Mouse (Mus musculus) liver, embryonic 14.5 days (tissue): ENCODE measurements at regions not wholly inside any gene's neighbourhood (a gene's known extent, or its start where the extent isn't known, plus 50 kb on each side); places are given as distances from the start of the nearest gene placed in this dataset.

Experiments
- ATAC-seq: fragments of 200-750 bp; cut with Nextera tagmentation; 2 replicates; pipeline ENCODE4 v1.8.0; 2017; ENCODE audit warnings: moderate number of reproducible peaks, mild to moderate bottlenecking, moderate library complexity; ENCODE audit not compliant: insufficient read depth
- DNase-seq, 3 experiments: peaks; one replicate each; pipeline ENCODE4 v3.0.0-alpha.2; 2012 to 2013; ENCODE audit warnings: low read depth in 3 of 3, low spot score in 3 of 3
- H3K27ac ChIP-seq: fragments of 300-500 bp; sonication (generic); 2 replicates; pipeline ENCODE4 v1.5.1; 2014; ENCODE audit warnings: moderate library complexity, mild to moderate bottlenecking, control low read depth, inconsistent platforms
- H3K27me3 ChIP-seq: fragments of 300-500 bp; sonication (generic); 2 replicates; pipeline ENCODE4 v1.6.1; 2014; ENCODE audit warnings: mild to moderate bottlenecking, low read length, moderate library complexity; ENCODE audit not compliant: control insufficient read depth, insufficient read depth
- H3K36me3 ChIP-seq: fragments of 300-500 bp; sonication (generic); replicated peaks from 2 replicates; pipeline ENCODE4 v1.6.1; 2014; ENCODE audit warnings: low read depth; ENCODE audit not compliant: control insufficient read depth, insufficient read depth
- H3K4me1 ChIP-seq, 2 experiments: fragments of 200-500 bp in 1 of 2; fragments of 300-500 bp in 1 of 2; sonication (generic) in 1 of 2; replicated peaks; 2 replicates each; pipeline ENCODE4 v1.6.1; 2012 to 2014; ENCODE audit warnings: antibody characterized with exemption in 1 of 2, inconsistent platforms in 1 of 2, low read length in 1 of 2; ENCODE audit not compliant: control insufficient read depth in 2 of 2, insufficient read depth in 2 of 2
- H3K4me2 ChIP-seq: fragments of 300-500 bp; sonication (generic); 2 replicates; pipeline ENCODE4 v1.6.1; 2014; ENCODE audit warnings: low read depth, mild to moderate bottlenecking, control low read depth, moderate library complexity
- H3K4me3 ChIP-seq, 2 experiments: fragments of 200-500 bp in 1 of 2; fragments of 300-500 bp in 1 of 2; sonication (generic) in 1 of 2; 2 replicates each; pipeline ENCODE4 v1.5.1; 2012 to 2014; ENCODE audit warnings: low read depth in 2 of 2, low read length in 2 of 2, mild to moderate bottlenecking in 2 of 2, control low read depth in 1 of 2, inconsistent platforms in 1 of 2, moderate library complexity in 1 of 2; ENCODE audit not compliant: insufficient read depth in 1 of 2
- H3K9ac ChIP-seq: fragments of 300-500 bp; sonication (generic); replicated peaks from 2 replicates; pipeline ENCODE4 v1.6.1; 2014; ENCODE audit warnings: mild to moderate bottlenecking, control low read depth, moderate library complexity
- H3K9me3 ChIP-seq: fragments of 300-500 bp; sonication (generic); 2 replicates; pipeline ENCODE4 v1.6.1; 2016; ENCODE audit warnings: low read length, mixed read lengths; ENCODE audit not compliant: control insufficient read depth
- CTCF ChIP-seq: IDR thresholded peaks from 2 replicates; pipeline ENCODE4 v1.5.1; 2016; ENCODE audit warnings: antibody characterized with exemption, low read depth, control low read depth
- EP300 ChIP-seq: IDR thresholded peaks from 2 replicates; pipeline ENCODE4 v1.6.1; 2016; ENCODE audit warnings: antibody characterized with exemption, low read depth
- WGBS: fragments of 180-500 bp; shearing (Covaris S2); extraction: QIAGEN DNeasy Blood & Tissue Kit; methylation state at CpG from one replicate; pipeline ENCODE4 v1.1.7; 2014; ENCODE audit not compliant: insufficient replicate concordance; 5-methylcytosine and 5-hydroxymethylcytosine counted together

DNA sequence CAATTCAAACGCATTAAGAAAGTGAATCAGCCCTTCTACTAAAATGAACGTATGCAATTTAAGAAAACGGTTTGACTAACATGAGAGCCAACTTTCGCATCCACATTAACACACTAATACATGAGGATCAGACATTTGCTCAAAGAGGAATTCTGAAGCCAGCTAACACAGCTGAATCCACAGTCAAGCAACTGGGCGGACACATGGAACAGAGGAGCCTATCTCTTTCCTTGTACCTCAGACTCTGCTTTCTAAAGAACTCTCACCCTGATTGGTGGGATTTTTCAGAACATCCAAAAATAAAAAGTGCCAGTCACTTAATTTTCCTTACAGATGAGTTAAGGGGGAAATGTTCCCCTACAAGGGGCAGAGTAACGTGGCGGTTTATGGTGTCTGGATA is 161.3 kb upstream of the Tas2r134 start:
- H3K36me3 ChIP-seq = no peaks in the 10 kb centered on the region
- ATAC-seq (no peak), DNase-seq (no peak)
- H3K27me3 ChIP-seq = no peaks in the 10 kb centered on the region
- H3K4me3 ChIP-seq = no peak overlapping the region
- TF ChIP-seq CTCF (no peak), EP300 (no peak)
- no peaks in the 10 kb centered on the region for H3K4me1 ChIP-seq
- no peak overlapping the region for H3K4me2 ChIP-seq
- WGBS = 73% methylated on average over 7 of the region's 7 CpGs
- H3K27ac ChIP-seq = no peak overlapping the region
- H3K9me3 ChIP-seq = no peaks in the 10 kb centered on the region
- H3K9ac ChIP-seq = no peak overlapping the region

GRCm38 (mm10) chr2:51465576-51465975 is 161.7 kb upstream of the Tas2r134 start:
- ATAC-seq (no peak), DNase-seq (no peak)
- Histone ChIP-seq H3K36me3 (no peaks in the 10 kb centered on the region), H3K9ac (no peak overlapping the region), H3K27ac (no peak overlapping the region), H3K4me3 (no peak overlapping the region), H3K27me3 (no peaks in the 10 kb centered on the region), H3K4me1 (no peaks in the 10 kb centered on the region), H3K4me2 (no peak overlapping the region), H3K9me3 (no peaks in the 10 kb centered on the region)
- TF ChIP-seq EP300 (no peak), CTCF (no peak)
- WGBS = 52% methylated on average over 7 of the region's 7 CpGs

GRCm38 (mm10) chr2:51464356-51464755 is 163.0 kb upstream of the Tas2r134 start:
- ATAC-seq (no peak), DNase-seq (no peak)
- no peaks in the 10 kb centered on the region for H3K27me3 ChIP-seq
- H3K36me3 ChIP-seq = no peaks in the 10 kb centered on the region
- TF ChIP-seq EP300 (no peak), CTCF (no peak)
- H3K27ac ChIP-seq = no peak overlapping the region
- H3K4me3 ChIP-seq = no peak overlapping the region
- no peak overlapping the region for H3K4me2 ChIP-seq
- no peak overlapping the region for H3K9ac ChIP-seq
- 65% methylated on average over 2 of the region's 2 CpGs for WGBS
- H3K4me1 ChIP-seq = no peaks in the 10 kb centered on the region
- H3K9me3 ChIP-seq = no peaks in the 10 kb centered on the region

DNA sequence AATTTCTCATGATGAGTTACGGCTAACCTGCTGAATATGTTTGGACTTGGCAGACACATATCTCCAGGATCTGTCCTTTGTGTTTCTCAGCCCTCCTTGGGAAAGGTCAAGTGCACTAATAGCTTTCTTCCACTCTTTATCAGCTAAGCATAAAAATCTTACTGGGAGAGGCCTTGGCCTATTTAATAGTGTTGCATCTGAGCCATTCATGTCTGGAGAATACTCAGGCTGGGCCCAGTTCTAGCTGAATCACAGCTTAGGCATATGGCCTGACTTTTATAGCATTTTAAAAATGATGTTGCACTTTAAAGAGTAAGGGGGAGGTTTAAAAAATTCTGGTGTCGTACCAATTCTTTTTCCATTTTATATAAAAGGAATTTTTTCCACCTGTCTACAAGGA is 166.4 kb upstream of the Tas2r134 start:
- H3K9ac ChIP-seq = no peak overlapping the region
- H3K27ac ChIP-seq = no peak overlapping the region
- H3K4me3 ChIP-seq = no peak overlapping the region
- no peaks in the 10 kb centered on the region for H3K4me1 ChIP-seq
- no peak for DNase-seq
- no peaks in the 10 kb centered on the region for H3K36me3 ChIP-seq
- no peaks in the 10 kb centered on the region for H3K27me3 ChIP-seq
- WGBS = 64% methylated on average over 2 of the region's 2 CpGs
- TF ChIP-seq CTCF = no peak
- no peak for TF ChIP-seq EP300
- no peak for ATAC-seq
- no peak overlapping the region for H3K4me2 ChIP-seq
- no peaks in the 10 kb centered on the region for H3K9me3 ChIP-seq

- Histone ChIP-seq H3K27me3 (no peaks in the 10 kb centered on the region), H3K4me3 (no peak overlapping the region), H3K4me1 (no peaks in the 10 kb centered on the region), H3K9ac (no peak overlapping the region), H3K27ac (no peak overlapping the region), H3K9me3 (no peaks in the 10 kb centered on the region), H3K4me2 (no peak overlapping the region), H3K36me3 (no peaks in the 10 kb centered on the region)
- TF ChIP-seq CTCF = no peak
- no peak for TF ChIP-seq EP300
- ATAC-seq (no peak), DNase-seq (no peak)
- 69% methylated on average over 2 of the region's 2 CpGs for WGBS
These were observed 167.8 kb upstream of the Tas2r134 start for GRCm38 (mm10) chr2:51459486-51459885.

DNA sequence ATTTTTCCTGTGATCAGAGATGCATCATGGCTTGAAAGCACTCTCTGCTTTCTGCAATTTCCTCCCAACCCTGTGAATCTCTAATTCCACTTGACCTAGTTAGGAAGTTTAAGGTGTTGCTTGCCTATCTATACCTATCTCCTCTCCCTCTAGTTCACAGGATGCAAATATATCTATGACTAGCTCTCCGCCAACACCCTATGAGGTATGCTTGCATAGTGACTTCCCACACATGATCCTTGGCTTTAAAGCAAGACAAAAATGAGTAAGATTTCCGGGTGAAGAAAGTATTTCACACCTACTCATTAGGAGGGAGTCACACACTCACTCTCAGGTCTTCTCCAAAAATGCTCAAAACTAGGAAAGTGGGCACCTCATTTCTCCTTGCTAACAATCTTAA is 169.6 kb upstream of the Tas2r134 start:
- Histone ChIP-seq H3K9me3 (no peaks in the 10 kb centered on the region), H3K4me1 (no peaks in the 10 kb centered on the region), H3K9ac (no peak overlapping the region), H3K27me3 (no peaks in the 10 kb centered on the region), H3K27ac (no peak overlapping the region), H3K4me2 (no peak overlapping the region), H3K4me3 (no peak overlapping the region), H3K36me3 (no peaks in the 10 kb centered on the region)
- DNase-seq = no peak
- 43% methylated on average over 2 of the region's 2 CpGs for WGBS
- no peak for ATAC-seq
- TF ChIP-seq CTCF = no peak
- no peak for TF ChIP-seq EP300
